11 mouse cellular contexts compared by ENCODE assay signal in genomic region chr14:60451684-60452083, GRCm38 (mm10).
DNase-seq lines count a peak whose midpoint lies in the region; ATAC-seq and TF ChIP-seq lines count a peak whose summit lies in the region.
"Had no signal": no experiment of that assay in that cellular context is flagged by ENCODE, and none has a peak within 500 bp of the region (broad histone marks: within the 10 kb centered on the region; RNA-seq: fewer than 3 reads in every experiment).

No protein-coding gene starts in this region.

- no peak for TF ChIP-seq POLR2A in ES-Bruce4 (IDR thresholded peaks at IDR 0.05; ENCODE audit: insufficient read depth, low read length)
- no peak for TF ChIP-seq POLR2A in embryonic fibroblast, embryonic 13.5 days (IDR thresholded peaks at IDR 0.05; ENCODE audit: low read depth, low read length)

- no peak overlapping the region for H3K4me2 ChIP-seq in hindbrain, postnatal 0 days (ENCODE audit: low read depth, low read length)
- H3K4me2 ChIP-seq in hindbrain, embryonic 13.5 days: no peak overlapping the region
- H3K4me2 ChIP-seq in midbrain, embryonic 11.5 days: no peak overlapping the region
- no peak overlapping the region for H3K4me2 ChIP-seq in midbrain, embryonic 15.5 days
- H3K4me2 ChIP-seq: limb, embryonic 12.5 days had no signal

- H3K9me3 ChIP-seq in hindbrain, postnatal 0 days (ENCODE audit: low read length): no peaks in the 10 kb centered on the region
- H3K9me3 ChIP-seq in hindbrain, embryonic 13.5 days: no peaks in the 10 kb centered on the region
- H3K9me3 ChIP-seq in midbrain, embryonic 11.5 days (ENCODE audit: control insufficient read depth, low read length): no peaks in the 10 kb centered on the region
- H3K9me3 ChIP-seq in midbrain, embryonic 15.5 days: no peaks in the 10 kb centered on the region
- no peaks in the 10 kb centered on the region for H3K9me3 ChIP-seq in ES-Bruce4 (replicated peaks; ENCODE audit: control insufficient read depth, insufficient read depth, low read length, poor library complexity, severe bottlenecking)
- H3K9me3 ChIP-seq: limb, embryonic 12.5 days had no signal

- no peak overlapping the region for H3K4me3 ChIP-seq in hindbrain, postnatal 0 days (ENCODE audit: low read length)
- H3K4me3 ChIP-seq in hindbrain, embryonic 13.5 days: no peak overlapping the region
- no peak overlapping the region for H3K4me3 ChIP-seq in midbrain, embryonic 11.5 days (ENCODE audit: low read depth, low read length)
- H3K4me3 ChIP-seq in midbrain, embryonic 15.5 days: no peak overlapping the region
- no peak overlapping the region for H3K4me3 ChIP-seq in ES-Bruce4 (ENCODE audit: low read depth, low read length)
- H3K4me3 ChIP-seq in embryonic fibroblast, embryonic 13.5 days (ENCODE audit: insufficient read depth, low read length): no peak overlapping the region
- H3K4me3 ChIP-seq: limb, embryonic 12.5 days had no signal

- no peak for ATAC-seq in hindbrain, postnatal 0 days
- ATAC-seq in hindbrain, embryonic 13.5 days (ENCODE audit: low FRiP score): no peak
- ATAC-seq in midbrain, embryonic 11.5 days (ENCODE audit: low FRiP score): no peak
- no peak for ATAC-seq in midbrain, embryonic 15.5 days (replicated peaks)
- ATAC-seq: inflammation-experienced regulatory T-cells, adult 6 months had no signal

- TF ChIP-seq EP300 in ES-Bruce4 (IDR thresholded peaks at IDR 0.05; ENCODE audit: insufficient read depth, low read depth, low read length): no peak

- 87% methylated on average over 7 of the region's 7 CpGs for WGBS in hindbrain, postnatal 0 days
- WGBS in hindbrain, embryonic 13.5 days: 77% methylated on average over 7 of the region's 7 CpGs
- WGBS in midbrain, embryonic 11.5 days: 79% methylated on average over 7 of the region's 7 CpGs
- WGBS in midbrain, embryonic 15.5 days: 83% methylated on average over 7 of the region's 7 CpGs

- DNase-seq in hindbrain, postnatal 0 days (ENCODE audit: low spot score): peak; percentile 41
- DNase-seq in midbrain, embryonic 11.5 days (ENCODE audit: low spot score, missing footprints): peak; percentile 87
- no peak for DNase-seq in layer of hippocampus, adult 9-10 months (ENCODE audit: low spot score)
- DNase-seq in kidney, postnatal 36 days: no peak
- DNase-seq: right cerebral cortex, postnatal 25 days had no signal

- no peaks in the 10 kb centered on the region for H3K27me3 ChIP-seq in hindbrain, postnatal 0 days (ENCODE audit: insufficient read depth, low read length)
- no peaks in the 10 kb centered on the region for H3K27me3 ChIP-seq in hindbrain, embryonic 13.5 days
- no peaks in the 10 kb centered on the region for H3K27me3 ChIP-seq in midbrain, embryonic 11.5 days (ENCODE audit: control insufficient read depth, insufficient read depth, low read length)
- H3K27me3 ChIP-seq in midbrain, embryonic 15.5 days (replicated peaks): 0 out of 2 replicates have a peak, but pooled peaks cover 2% of the 10 kb centered on the region
- H3K27me3 ChIP-seq in ES-Bruce4 (ENCODE audit: control insufficient read depth, insufficient read depth, low read length, poor library complexity, severe bottlenecking): no peaks in the 10 kb centered on the region; the same call in 1 of the 2 replicates
- H3K27me3 ChIP-seq: limb, embryonic 12.5 days had no signal

- TF ChIP-seq CTCF in hindbrain, postnatal 0 days (IDR thresholded peaks at IDR 0.05; ENCODE audit: low read depth): peak; percentile 54
- peak; percentile 60 for TF ChIP-seq CTCF in ES-Bruce4 (IDR thresholded peaks at IDR 0.05; ENCODE audit: low read depth, low read length)
- TF ChIP-seq CTCF in embryonic fibroblast, embryonic 13.5 days (IDR thresholded peaks at IDR 0.05; ENCODE audit: borderline replicate concordance, insufficient read depth, low read length): 0 out of 2 replicates have a peak, but pooled peaks have one; percentile 1

- no peak overlapping the region for H3K9ac ChIP-seq in hindbrain, postnatal 0 days (replicated peaks; ENCODE audit: low read length)
- H3K9ac ChIP-seq in hindbrain, embryonic 13.5 days: no peak overlapping the region
- H3K9ac ChIP-seq in midbrain, embryonic 11.5 days (ENCODE audit: low read length): no peak overlapping the region
- H3K9ac ChIP-seq in midbrain, embryonic 15.5 days: no peak overlapping the region
- no peak overlapping the region for H3K9ac ChIP-seq in ES-Bruce4 (ENCODE audit: low read depth, poor library complexity, severe bottlenecking)
- H3K9ac ChIP-seq: limb, embryonic 12.5 days had no signal

- H3K27ac ChIP-seq in hindbrain, postnatal 0 days: no peak overlapping the region
- H3K27ac ChIP-seq in hindbrain, embryonic 13.5 days: no peak overlapping the region
- no peak overlapping the region for H3K27ac ChIP-seq in midbrain, embryonic 11.5 days (ENCODE audit: low read depth, low read length)
- H3K27ac ChIP-seq in midbrain, embryonic 15.5 days: no peak overlapping the region
- H3K27ac ChIP-seq in ES-Bruce4 (ENCODE audit: insufficient read depth, low read length): no peak overlapping the region
- H3K27ac ChIP-seq in embryonic fibroblast, embryonic 13.5 days (ENCODE audit: insufficient read depth, low read length): no peak overlapping the region
- H3K27ac ChIP-seq: limb, embryonic 12.5 days had no signal

- no peaks in the 10 kb centered on the region for H3K36me3 ChIP-seq in hindbrain, postnatal 0 days (ENCODE audit: insufficient read depth, low read length)
- no peaks in the 10 kb centered on the region for H3K36me3 ChIP-seq in hindbrain, embryonic 13.5 days
- H3K36me3 ChIP-seq in midbrain, embryonic 11.5 days (ENCODE audit: control insufficient read depth, insufficient read depth, low read length): no peaks in the 10 kb centered on the region
- H3K36me3 ChIP-seq in midbrain, embryonic 15.5 days (replicated peaks): no peaks in the 10 kb centered on the region
- no peaks in the 10 kb centered on the region for H3K36me3 ChIP-seq in ES-Bruce4 (ENCODE audit: control insufficient read depth, insufficient read depth, low read length, poor library complexity, severe bottlenecking)
- H3K36me3 ChIP-seq: limb, embryonic 12.5 days had no signal

- H3K4me1 ChIP-seq in hindbrain, postnatal 0 days (ENCODE audit: insufficient read depth, low read length): no peaks in the 10 kb centered on the region
- H3K4me1 ChIP-seq in hindbrain, embryonic 13.5 days (replicated peaks): no peaks in the 10 kb centered on the region
- no peaks in the 10 kb centered on the region for H3K4me1 ChIP-seq in midbrain, embryonic 11.5 days (ENCODE audit: control insufficient read depth, insufficient read depth, low read length)
- no peaks in the 10 kb centered on the region for H3K4me1 ChIP-seq in midbrain, embryonic 15.5 days
- no peaks in the 10 kb centered on the region for H3K4me1 ChIP-seq in ES-Bruce4 (ENCODE audit: control insufficient read depth, insufficient read depth, low read length)
- no peaks in the 10 kb centered on the region for H3K4me1 ChIP-seq in embryonic fibroblast, embryonic 13.5 days (ENCODE audit: control insufficient read depth, insufficient read depth, low read length)

Comparison
In these comparisons a context has a peak if more than half of its experiments do, and no peak if none do; other contexts are left out.
1. DNase-seq: peak in hindbrain, postnatal 0 days (single experiment) and midbrain, embryonic 11.5 days (single experiment); none in layer of hippocampus, adult 9-10 months (single experiment) and kidney, postnatal 36 days (0 of 2).
2. CTCF ChIP-seq: peak in every context shown above with its lines; median percentile 60 in ES-Bruce4; 54 in hindbrain, postnatal 0 days; 1 in embryonic fibroblast, embryonic 13.5 days.